Comparison of ENCODE assay signal across 8 mouse cellular contexts in genomic region chr12:112808587-112809364, GRCm38 (mm10). TPM values are rescaled to one million over a fixed set of nuclear protein-coding genes. Genes with fewer than 3 reads are reported as not detected.
DNase-seq lines count a peak whose midpoint lies in the region; ATAC-seq lines count a peak whose summit lies in the region.

Clba1 (plus strand) TSS chr12:112808937.

- DNase-seq in ZHBTc4 (ENCODE audit: low read depth, low spot score) = peak; percentile 98
- DNase-seq in gastrocnemius, adult 8-10 months (ENCODE audit: low spot score in 2 of 2) = peak; percentile 89 to 91
- DNase-seq in induced T-regulatory cell, adult 2 months (ENCODE audit: low read depth) = peak; percentile 96
- peak; percentile 85 to 93 for DNase-seq in left cerebral cortex, adult 9 months (ENCODE audit: low spot score in 2 of 2)
- DNase-seq in right cerebral cortex, postnatal 14 days = peak; percentile 93
- DNase-seq in urinary bladder, postnatal 36 days (ENCODE audit: low spot score in 2 of 2) = peak; percentile 84 to 88

- ATAC-seq in common myeloid progenitor, adult 5-6 weeks (replicated peaks; ENCODE audit: low read depth, poor library complexity, severe bottlenecking) = peak; percentile 90
- ATAC-seq in megakaryocyte progenitor cell, adult 5-6 weeks (replicated peaks; ENCODE audit: poor library complexity) = peak; percentile 93

RNA-seq across cellular contexts. Expression of gene Clba1, which starts in this region (rescaled TPM):
- 0.18 TPM in 1 of 2 replicates, not detected in the other for total RNA-seq in common myeloid progenitor, adult 5-6 weeks (2017)
- under 1 TPM; 0.17 to 0.61 (median 0.45) TPM for total RNA-seq in gastrocnemius, adult 8-10 months (2022)
- total RNA-seq in megakaryocyte progenitor cell, adult 5-6 weeks (2015) = 0.39 and 0.52 TPM in 2 replicates
- total RNA-seq in megakaryocyte progenitor cell, adult 5-6 weeks (2017) = 0.87 and 1.0 TPM in 2 replicates

Comparison
In these comparisons a context has a peak if more than half of its experiments do, and no peak if none do; other contexts are left out.
1. Peak in every context shown above with its lines: DNase-seq and ATAC-seq.
2. Peak in ATAC-seq in common myeloid progenitor, adult 5-6 weeks; RNA of the gene not detected or under 1 TPM.
3. Peak in DNase-seq in gastrocnemius, adult 8-10 months; RNA of the gene not detected or under 1 TPM.